Mouse (Mus musculus) liver, embryonic 16.5 days (tissue): ENCODE results near the gene Eml3. TPM values are rescaled to one million over a fixed set of nuclear protein-coding genes. Genes with fewer than 3 reads are reported as not detected.

Experiments
- ATAC-seq: fragments of 200-750 bp; cut with Nextera tagmentation; 2 replicates; pipeline ENCODE4 v1.8.0; 2017; ENCODE audit warnings: low read depth, mild to moderate bottlenecking, moderate number of reproducible peaks, moderate library complexity
- H3K27ac ChIP-seq: fragments of 300-500 bp; sonication (generic); 2 replicates; pipeline ENCODE4 v1.5.1; 2014; ENCODE audit warnings: mild to moderate bottlenecking, low read length
- H3K27me3 ChIP-seq: fragments of 300-500 bp; sonication (generic); 2 replicates; pipeline ENCODE4 v1.6.1; 2014; ENCODE audit warnings: low read depth, low read length, mixed read lengths; ENCODE audit not compliant: control insufficient read depth, insufficient read depth
- H3K36me3 ChIP-seq: fragments of 300-500 bp; sonication (generic); 2 replicates; pipeline ENCODE4 v1.6.1; 2014; ENCODE audit warnings: mild to moderate bottlenecking; ENCODE audit not compliant: control insufficient read depth, insufficient read depth
- H3K4me1 ChIP-seq: fragments of 300-500 bp; sonication (generic); 2 replicates; pipeline ENCODE4 v1.6.1; 2014; ENCODE audit warnings: low read depth, low read length, mixed read lengths; ENCODE audit not compliant: control insufficient read depth
- H3K4me2 ChIP-seq: fragments of 300-500 bp; sonication (generic); 2 replicates; pipeline ENCODE4 v1.6.1; 2014; ENCODE audit warnings: low read depth, low read length, mixed read lengths
- H3K4me3 ChIP-seq: fragments of 300-500 bp; sonication (generic); 2 replicates; pipeline ENCODE4 v1.5.1; 2014; ENCODE audit warnings: low read depth, mild to moderate bottlenecking, low read length
- H3K9ac ChIP-seq: fragments of 300-500 bp; sonication (generic); 2 replicates; pipeline ENCODE4 v1.6.1; 2014; ENCODE audit warnings: low read depth, low read length
- H3K9me3 ChIP-seq: fragments of 300-500 bp; sonication (generic); replicated peaks from 2 replicates; pipeline ENCODE4 v1.6.1; 2016; ENCODE audit warnings: low read length; ENCODE audit not compliant: control insufficient read depth
- WGBS: fragments of 180-500 bp; shearing (Covaris S2); extraction: QIAGEN DNeasy Blood & Tissue Kit; methylation state at CpG from one replicate; pipeline ENCODE4 v1.1.7; 2014; ENCODE audit not compliant: insufficient replicate concordance; 5-methylcytosine and 5-hydroxymethylcytosine counted together
- polyA plus RNA-seq: library from polyadenylated mRNA; unstranded; fragments of >200 nt; fragmentation: Nextera tagmentation; extraction: Ambion mirVana; gene quantifications from 2 replicates; pipeline ENCODE4 v1.2.1, GENCODE M21; 2015

Eml3 gene
- polyA plus RNA-seq, 1 experiment from 2014 or later, result 12.8 TPM

DNA sequence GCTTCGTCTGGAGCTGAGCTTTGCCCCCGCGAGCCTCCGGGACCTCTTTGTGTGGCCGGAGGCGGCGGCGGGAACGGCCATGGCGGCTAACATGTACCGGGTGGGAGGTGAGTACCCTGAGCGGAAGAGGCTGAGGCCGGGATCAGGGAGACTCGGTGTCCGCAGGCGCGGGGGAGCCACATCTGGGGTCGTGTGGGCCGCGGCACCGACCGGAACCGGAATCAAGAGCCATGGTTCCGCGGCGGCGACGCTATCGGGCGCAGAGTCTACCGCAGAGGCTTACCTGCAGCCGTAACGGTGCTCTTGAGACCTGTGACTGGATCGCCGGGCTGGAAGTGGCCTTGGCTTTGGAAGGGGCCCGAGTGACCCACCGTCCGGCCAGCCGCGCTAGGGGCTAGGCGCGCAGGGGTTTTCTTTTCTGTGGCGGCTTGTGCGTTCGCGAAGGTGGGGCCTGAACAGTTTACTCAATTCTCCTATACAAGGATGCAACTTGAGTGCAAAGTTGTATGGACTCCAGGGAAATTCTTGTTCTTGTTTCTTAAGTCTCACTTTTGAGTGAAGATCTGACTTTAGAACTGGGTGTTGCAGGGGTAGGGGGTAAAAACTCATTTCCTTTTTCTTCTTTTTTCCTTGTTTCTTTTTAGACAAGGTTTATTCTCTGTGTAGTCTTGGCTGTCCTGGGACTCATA lies 13.1 kb downstream of the Eml3 start:
- H3K4me2 ChIP-seq, result peak overlapping the region; percentile 80
- H3K9ac ChIP-seq, result peak overlapping the region; percentile 96
- no peaks in the 10 kb centered on the region for H3K9me3 ChIP-seq
- H3K36me3 ChIP-seq, result peaks cover 29% of the 10 kb centered on the region
- peaks cover 52% of the 10 kb centered on the region for H3K4me1 ChIP-seq
- H3K27me3 ChIP-seq, result no peaks in the 10 kb centered on the region
- 0% methylated on average over 46 of the region's 46 CpGs for WGBS
- peak overlapping the region; percentile 98 for H3K27ac ChIP-seq
- ATAC-seq, result peak; percentile 16
- peak overlapping the region; percentile 78 for H3K4me3 ChIP-seq

DNA sequence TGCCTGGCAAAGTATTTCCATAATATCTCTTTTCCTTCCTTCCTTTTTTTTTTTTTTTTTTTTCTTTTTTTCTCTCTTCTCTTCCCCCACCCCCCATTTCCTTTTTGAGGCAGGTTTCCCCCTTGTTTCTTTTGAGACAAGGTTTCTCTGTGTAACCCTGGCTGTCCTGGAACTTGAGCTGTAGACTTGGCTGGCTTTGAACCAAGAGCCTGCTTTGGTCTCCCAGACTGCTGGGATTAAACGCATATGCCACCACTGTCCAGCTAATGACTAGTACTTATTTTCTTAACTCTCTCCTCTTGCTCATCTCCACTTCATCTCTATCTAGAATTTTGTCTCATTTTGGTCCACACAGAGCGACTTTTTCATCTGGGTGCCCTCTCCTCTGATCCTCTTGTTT lies 13.7 kb downstream of the Eml3 start:
- 36% methylated on average over 2 of the region's 2 CpGs for WGBS
- Histone ChIP-seq H3K4me2 (peak overlapping the region; percentile 80), H3K36me3 (peaks cover 31% of the 10 kb centered on the region), H3K27me3 (no peaks in the 10 kb centered on the region), H3K9ac (peak overlapping the region; percentile 96), H3K4me3 (peak overlapping the region; percentile 78), H3K27ac (peak overlapping the region; percentile 98), H3K4me1 (peaks cover 53% of the 10 kb centered on the region), H3K9me3 (no peaks in the 10 kb centered on the region)
- ATAC-seq, result no peak

DNA sequence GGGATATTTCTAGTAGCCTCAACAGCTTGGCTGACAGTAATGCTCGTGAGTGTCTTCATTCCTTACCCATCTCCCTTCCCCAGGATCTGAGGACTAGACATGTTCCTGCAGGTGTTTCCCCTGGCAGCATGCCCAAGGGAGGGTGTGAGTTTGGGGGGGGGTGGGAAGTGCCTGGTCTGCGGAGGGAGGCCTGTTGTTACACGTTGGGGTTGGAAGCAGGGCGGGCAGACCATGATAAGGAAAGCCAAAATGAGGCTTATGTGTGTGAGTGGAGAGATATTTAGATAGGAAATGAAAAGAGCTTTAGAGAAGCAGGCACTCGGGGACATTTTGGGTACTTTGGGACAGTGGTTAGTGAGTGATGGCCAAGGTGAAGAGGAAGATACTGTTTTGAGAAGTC lies 14.7 kb downstream of the Eml3 start:
- no peaks in the 10 kb centered on the region for H3K27me3 ChIP-seq
- H3K4me3 ChIP-seq, result peak overlapping the region; percentile 78
- H3K9ac ChIP-seq, result peak overlapping the region; percentile 96
- peaks cover 40% of the 10 kb centered on the region for H3K36me3 ChIP-seq
- peak overlapping the region; percentile 80 for H3K4me2 ChIP-seq
- H3K9me3 ChIP-seq, result no peaks in the 10 kb centered on the region
- peak overlapping the region; percentile 98 for H3K27ac ChIP-seq
- 10% methylated on average over 5 of the region's 5 CpGs for WGBS
- peak; percentile 25; the same call in 1 of the 2 replicates for ATAC-seq
- peaks cover 53% of the 10 kb centered on the region for H3K4me1 ChIP-seq

DNA sequence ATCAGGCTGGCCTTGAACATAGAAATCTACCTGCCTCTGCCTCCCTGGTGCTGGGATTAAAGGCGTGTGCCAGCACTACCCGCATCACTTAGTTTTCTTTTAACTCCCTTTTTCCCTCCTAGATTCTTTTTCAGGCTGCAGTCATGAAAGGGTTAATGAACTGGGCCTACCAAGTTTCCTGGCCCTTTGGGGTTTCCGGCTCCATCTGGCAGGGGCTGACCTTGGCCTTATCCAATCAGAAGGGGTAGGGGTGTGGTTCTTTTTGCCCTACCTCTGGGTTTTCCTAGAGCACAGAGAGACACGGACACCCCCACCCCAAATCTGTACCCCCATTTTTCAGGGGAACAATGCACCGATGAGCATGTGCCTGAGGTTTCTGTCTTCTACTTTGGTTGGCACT lies 15.4 kb downstream of the Eml3 start:
- H3K36me3 ChIP-seq, result peaks cover 43% of the 10 kb centered on the region

DNA sequence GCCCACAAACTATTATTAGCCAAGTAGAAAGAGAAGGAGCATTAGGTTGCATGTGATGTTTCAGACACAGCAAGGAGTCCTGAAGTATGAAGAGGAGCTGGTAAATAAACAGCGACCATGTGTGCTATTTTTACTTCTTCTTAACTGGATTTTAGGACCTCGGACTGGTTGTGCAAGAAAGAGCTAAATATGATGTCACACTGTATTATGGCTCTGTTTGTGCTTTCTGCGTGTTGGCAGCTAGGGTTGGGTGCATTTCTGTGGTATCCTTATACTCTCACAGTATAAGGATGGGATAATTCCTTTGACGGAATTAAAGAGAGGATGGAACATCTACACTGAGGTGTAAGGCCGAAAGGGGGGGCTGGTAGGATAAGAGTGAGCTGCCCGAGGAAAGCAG lies 15.9 kb downstream of the Eml3 start:
- WGBS, result 68% methylated on average over 6 of the region's 6 CpGs
- Histone ChIP-seq H3K9ac (no peak overlapping the region; the same call in 1 of the 2 replicates), H3K27ac (peak overlapping the region; percentile 98), H3K4me3 (peak overlapping the region; percentile 33), H3K36me3 (peaks cover 45% of the 10 kb centered on the region), H3K4me1 (peaks cover 53% of the 10 kb centered on the region), H3K9me3 (no peaks in the 10 kb centered on the region), H3K27me3 (no peaks in the 10 kb centered on the region), H3K4me2 (peak overlapping the region; percentile 80)
- no peak for ATAC-seq

More for the DNA sequence above, 15.4 kb downstream of the Eml3 start:
- H3K4me2 ChIP-seq, result peak overlapping the region; percentile 80
- no peak overlapping the region; the same call in none of the 2 replicates for H3K9ac ChIP-seq
- H3K27ac ChIP-seq, result peak overlapping the region; percentile 98
- H3K4me1 ChIP-seq, result peaks cover 53% of the 10 kb centered on the region
- no peaks in the 10 kb centered on the region for H3K27me3 ChIP-seq
- peak overlapping the region; percentile 33 for H3K4me3 ChIP-seq
- ATAC-seq, result no peak
- WGBS, result 13% methylated on average over 5 of the region's 5 CpGs
- H3K9me3 ChIP-seq, result no peaks in the 10 kb centered on the region

DNA sequence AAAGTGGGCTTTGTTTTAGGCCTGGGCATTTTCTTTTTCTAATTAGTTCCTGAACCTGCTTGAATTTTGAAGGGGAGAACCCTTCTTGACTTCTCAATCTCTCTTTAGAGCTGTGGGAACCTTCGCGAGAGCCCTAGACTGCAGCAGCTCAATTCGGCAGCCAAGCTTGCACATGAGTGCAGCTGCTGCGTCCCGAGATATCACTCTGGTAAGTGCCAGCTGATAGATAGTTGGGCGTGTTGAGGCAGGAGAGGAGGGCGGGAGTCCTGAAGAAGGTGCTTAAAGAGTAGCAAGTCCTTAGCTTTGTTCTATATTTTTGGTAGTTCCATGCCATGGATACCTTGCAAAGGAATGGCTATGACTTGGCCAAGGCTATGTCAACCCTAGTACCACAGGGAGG lies 17.6 kb downstream of the Eml3 start:
- no peaks in the 10 kb centered on the region for H3K9me3 ChIP-seq
- WGBS, result 35% methylated on average over 7 of the region's 7 CpGs
- peaks cover 43% of the 10 kb centered on the region for H3K4me1 ChIP-seq
- H3K4me2 ChIP-seq, result peak overlapping the region; percentile 22
- H3K27ac ChIP-seq, result peak overlapping the region; percentile 31; the same call in 1 of the 2 replicates
- H3K9ac ChIP-seq, result no peak overlapping the region; the same call in 1 of the 2 replicates
- no peaks in the 10 kb centered on the region for H3K27me3 ChIP-seq
- ATAC-seq, result peak; percentile 49
- H3K36me3 ChIP-seq, result peaks cover 62% of the 10 kb centered on the region
- no peak overlapping the region for H3K4me3 ChIP-seq

DNA sequence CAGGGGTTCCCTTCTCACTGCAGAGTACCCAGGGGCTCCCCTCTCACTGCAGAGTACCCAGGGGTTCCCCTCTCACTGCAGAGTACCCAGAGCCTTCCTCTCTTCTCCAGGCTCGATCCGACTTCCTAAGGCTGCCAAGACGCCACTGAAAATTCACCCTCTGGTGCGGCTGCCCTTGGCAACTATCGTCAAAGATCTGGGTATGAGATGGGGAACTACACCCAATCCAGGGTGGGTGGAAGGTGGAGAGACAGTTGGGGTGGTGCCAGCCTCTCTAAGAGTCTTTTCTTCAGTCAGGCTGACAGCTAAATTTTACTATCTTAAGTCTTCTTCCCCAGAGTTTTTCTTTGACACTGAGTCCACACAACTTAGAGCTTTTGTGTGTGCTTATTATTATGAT lies 20.8 kb downstream of the Eml3 start:
- no peak overlapping the region for H3K9ac ChIP-seq
- no peak overlapping the region for H3K27ac ChIP-seq
- ATAC-seq, result no peak
- peaks cover 60% of the 10 kb centered on the region for H3K36me3 ChIP-seq
- no peak overlapping the region for H3K4me2 ChIP-seq
- no peaks in the 10 kb centered on the region for H3K9me3 ChIP-seq
- peaks cover 41% of the 10 kb centered on the region for H3K4me1 ChIP-seq
- H3K27me3 ChIP-seq, result no peaks in the 10 kb centered on the region
- WGBS, result 73% methylated on average over 5 of the region's 5 CpGs
- no peak overlapping the region for H3K4me3 ChIP-seq

DNA sequence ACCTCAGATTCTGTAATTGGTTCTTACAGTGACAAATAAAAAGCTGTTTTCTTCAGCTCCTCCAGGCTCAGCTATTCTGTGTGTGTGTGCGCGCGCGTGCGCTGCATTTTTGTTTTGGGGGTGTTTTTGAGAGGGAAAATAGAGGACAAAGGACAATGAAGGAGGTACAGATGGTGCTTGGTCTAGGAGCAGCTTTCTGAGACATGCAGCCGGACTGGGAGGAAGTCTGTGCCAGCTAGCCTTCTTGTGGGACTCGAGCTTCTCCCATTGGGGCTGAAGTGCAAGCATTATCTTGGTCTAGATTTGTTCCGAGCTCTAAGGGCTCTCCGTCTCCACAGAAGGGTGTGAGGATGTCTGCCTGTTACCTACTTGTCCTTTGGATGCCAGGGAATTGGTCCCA lies 22.9 kb downstream of the Eml3 start:
- Histone ChIP-seq H3K4me2 (peak overlapping the region; percentile 67; the same call in 1 of the 2 replicates), H3K27ac (no peak overlapping the region), H3K4me1 (peaks cover 23% of the 10 kb centered on the region), H3K9ac (no peak overlapping the region), H3K27me3 (no peaks in the 10 kb centered on the region), H3K9me3 (no peaks in the 10 kb centered on the region), H3K36me3 (peaks cover 46% of the 10 kb centered on the region), H3K4me3 (no peak overlapping the region)
- no peak for ATAC-seq
- WGBS, result 84% methylated on average over 9 of the region's 9 CpGs
